Mouse (Mus musculus) common myeloid progenitor, adult 5-6 weeks (primary cell): ENCODE data around the gene Atrip. TPM values are rescaled to one million over a fixed set of nuclear protein-coding genes. Genes with fewer than 3 reads are reported as not detected.

Experiments
- ATAC-seq: replicated peaks from 2 replicates; pipeline ENCODE4 v1.8.0; 2016; ENCODE audit warnings: low read depth, mild to moderate bottlenecking, moderate TSS enrichment, inconsistent platforms; ENCODE audit not compliant: poor library complexity, severe bottlenecking
- total RNA-seq: library from RNA; stranded (forward); fragments of 200-1000, 187-1606 nt; gene quantifications from 2 replicates; pipeline ENCODE4 v1.2.3, GENCODE M21; 2017

The Atrip gene
- total RNA-seq = 20.6 and 22.5 TPM in 2 replicates

- ATAC-seq = peak; percentile 99
These were observed at the start of gene Atrip for GRCm38 (mm10) chr9:109073661-109074573. Gene Atrip, minus strand, starts transcription at chr9:109074124.

- ATAC-seq = no peak
These were observed 49.3 kb upstream of the Atrip start for GRCm38 (mm10) chr9:109123266-109123665.

- peak; percentile 72 for ATAC-seq
These were observed 48.7 kb upstream of the Atrip start for GRCm38 (mm10) chr9:109122553-109123085.

- ATAC-seq = no peak
These were observed 47.0 kb upstream of the Atrip start for GRCm38 (mm10) chr9:109120956-109121355.

- no peak for ATAC-seq
These were observed 45.6 kb upstream of the Atrip start for GRCm38 (mm10) chr9:109119571-109119970.

- ATAC-seq = no peak
These were observed 44.2 kb upstream of the Atrip start for GRCm38 (mm10) chr9:109118106-109118505.

- ATAC-seq = no peak
These were observed 42.3 kb upstream of the Atrip start for GRCm38 (mm10) chr9:109116205-109116604.

GRCm38 (mm10) chr9:109114871-109115270 is 40.9 kb upstream of the Atrip start:
- no peak for ATAC-seq

- no peak for ATAC-seq
These were observed 40.4 kb upstream of the Atrip start for GRCm38 (mm10) chr9:109114276-109114675.

GRCm38 (mm10) chr9:109113331-109113730 is 39.4 kb upstream of the Atrip start:
- no peak for ATAC-seq

GRCm38 (mm10) chr9:109111591-109111990 is 37.7 kb upstream of the Atrip start:
- no peak for ATAC-seq

GRCm38 (mm10) chr9:109111101-109111500 is 37.2 kb upstream of the Atrip start:
- no peak for ATAC-seq

- ATAC-seq = no peak
These were observed 36.3 kb upstream of the Atrip start for GRCm38 (mm10) chr9:109110240-109110639.

GRCm38 (mm10) chr9:109107341-109107740 is 33.4 kb upstream of the Atrip start:
- ATAC-seq = no peak

- no peak for ATAC-seq
These were observed 31.7 kb upstream of the Atrip start for GRCm38 (mm10) chr9:109105648-109106047.

GRCm38 (mm10) chr9:109105011-109105410 is 31.1 kb upstream of the Atrip start:
- ATAC-seq = no peak

- ATAC-seq = no peak
These were observed 30.2 kb upstream of the Atrip start for GRCm38 (mm10) chr9:109104083-109104482.

GRCm38 (mm10) chr9:109103250-109103649 is 29.3 kb upstream of the Atrip start:
- ATAC-seq = no peak

GRCm38 (mm10) chr9:109102541-109102940 is 28.6 kb upstream of the Atrip start:
- no peak for ATAC-seq

GRCm38 (mm10) chr9:109101933-109102445 is 28.1 kb upstream of the Atrip start:
- no peak for ATAC-seq

- ATAC-seq = peak; percentile 37; the same call in 1 of the 2 replicates
These were observed 26.5 kb upstream of the Atrip start for GRCm38 (mm10) chr9:109100307-109100928.
